In genomic region chr2:170469616-170470308, GRCm38 (mm10) we compare ENCODE assay signal across 11 mouse cellular contexts. TPM values are rescaled to one million over a fixed set of nuclear protein-coding genes. Genes with fewer than 3 reads are reported as not detected.
A peak's percentile ranks its signal among the peaks of the same experiment; 100 is the strongest.
DNase-seq lines count a peak whose midpoint lies in the region; TF ChIP-seq lines count a peak whose summit lies in the region.
"Had no signal": no experiment of that assay in that cellular context is flagged by ENCODE, and none has a peak within 500 bp of the region (broad histone marks: within the 10 kb centered on the region; RNA-seq: fewer than 3 reads in every experiment).

No protein-coding gene starts in this region.

- peaks cover 1% of the 10 kb centered on the region for H3K4me1 ChIP-seq in ES-Bruce4 (ENCODE audit: control insufficient read depth, insufficient read depth, low read length)
- peaks cover 20% of the 10 kb centered on the region for H3K4me1 ChIP-seq in hindbrain, embryonic 10.5 days (replicated peaks)

- H3K27me3 ChIP-seq in ES-Bruce4 (ENCODE audit: control insufficient read depth, insufficient read depth, low read length, poor library complexity, severe bottlenecking): no peaks in the 10 kb centered on the region
- H3K27me3 ChIP-seq in hindbrain, embryonic 10.5 days (ENCODE audit: insufficient read depth, poor library complexity, severe bottlenecking): peaks cover 22% of the 10 kb centered on the region

- H3K4me3 ChIP-seq in ES-Bruce4 (ENCODE audit: low read depth, low read length): 0 out of 2 replicates have a peak overlapping the region, but pooled peaks have one; percentile 2
- H3K4me3 ChIP-seq in hindbrain, embryonic 10.5 days: no peak overlapping the region

- peak; percentile 79 for TF ChIP-seq EP300 in ES-Bruce4 (IDR thresholded peaks at IDR 0.05; ENCODE audit: insufficient read depth, low read depth, low read length)

- H3K27ac ChIP-seq in ES-Bruce4 (ENCODE audit: insufficient read depth, low read length): peak overlapping the region; percentile 23; the same call in 1 of the 2 replicates
- 0 out of 2 replicates have a peak overlapping the region, but pooled peaks have one; percentile 9 for H3K27ac ChIP-seq in hindbrain, embryonic 10.5 days

- no peaks in the 10 kb centered on the region for H3K9me3 ChIP-seq in ES-Bruce4 (replicated peaks; ENCODE audit: control insufficient read depth, insufficient read depth, low read length, poor library complexity, severe bottlenecking)
- 0 out of 2 replicates have a peak, but pooled peaks cover 3% of the 10 kb centered on the region for H3K9me3 ChIP-seq in hindbrain, embryonic 10.5 days

- no peak for TF ChIP-seq POLR2A in ES-Bruce4 (IDR thresholded peaks at IDR 0.05; ENCODE audit: insufficient read depth, low read length)

- H3K36me3 ChIP-seq in ES-Bruce4 (ENCODE audit: control insufficient read depth, insufficient read depth, low read length, poor library complexity, severe bottlenecking): no peaks in the 10 kb centered on the region
- H3K36me3 ChIP-seq in hindbrain, embryonic 10.5 days: no peaks in the 10 kb centered on the region
- H3K36me3 ChIP-seq: G1E had no signal

- H3K9ac ChIP-seq in ES-Bruce4 (ENCODE audit: low read depth, poor library complexity, severe bottlenecking): no peak overlapping the region

- no peak for TF ChIP-seq CTCF in ES-Bruce4 (IDR thresholded peaks at IDR 0.05; ENCODE audit: low read depth, low read length)

- DNase-seq in frontal cortex, postnatal 36 days (ENCODE audit: low spot score in 2 of 2): peak; percentile 19 to 39
- DNase-seq in frontal cortex, postnatal 25 days (ENCODE audit: low spot score in 2 of 2): no peak
- peak; percentile 55 for DNase-seq in embryo, embryonic 10.5 days (ENCODE audit: low spot score)
- peak; percentile 27 for DNase-seq in hindbrain, embryonic 10.5 days (ENCODE audit: low spot score)
- DNase-seq in layer of hippocampus, adult 9-11 months: peak; percentile 33
- peak; percentile 42 for DNase-seq in neural tube, embryonic 10.5 days (ENCODE audit: extremely low spot score, low spot score)
- no peak for DNase-seq in c-Kit-positive CD71-positive TER-119-positive erythroid progenitor cells, embryonic 14.5 days (ENCODE audit: low spot score)

- 13% methylated on average over 10 of the region's 10 CpGs for WGBS in hindbrain, embryonic 10.5 days

RNA-seq across cellular contexts. Expression of gene Pfdn4, which starts 26.5 kb away (rescaled TPM):
- polyA plus RNA-seq in ES-Bruce4 (2011; ENCODE audit: insufficient read depth, insufficient read length, low read depth, missing spikeins): 163 and 165 TPM in 2 replicates
- 93.1 and 104 TPM in 2 replicates for polyA plus RNA-seq in hindbrain, embryonic 10.5 days (2016; fragmentation: Nextera tagmentation; extraction: Ambion mirVana)

RNA-seq across cellular contexts. Expression of gene Cyp24a1, which starts 27.2 kb away (rescaled TPM):
- not detected in 2 replicates for polyA plus RNA-seq in ES-Bruce4 (2011; ENCODE audit: insufficient read depth, insufficient read length, low read depth, missing spikeins)
- polyA plus RNA-seq in hindbrain, embryonic 10.5 days (2016; fragmentation: Nextera tagmentation; extraction: Ambion mirVana): 0.07 and 0.17 TPM in 2 replicates
- polyA plus RNA-seq: G1E; large intestine, adult 2 months; stomach, embryonic 14.5 days had no signal

RNA-seq across cellular contexts. Expression of gene Bcas1, which starts 42.1 kb away (rescaled TPM):
- polyA plus RNA-seq in ES-Bruce4 (2011; ENCODE audit: insufficient read depth, insufficient read length, low read depth, missing spikeins): 2.9 and 3.5 TPM in 2 replicates
- 1.1 and 2.2 TPM in 2 replicates for polyA plus RNA-seq in hindbrain, embryonic 10.5 days (2016; fragmentation: Nextera tagmentation; extraction: Ambion mirVana)
- polyA plus RNA-seq: G1E had no signal

Comparison
In these comparisons a context has a peak if more than half of its experiments do, and no peak if none do; other contexts are left out.
1. DNase-seq: peak in frontal cortex, postnatal 36 days (2 of 2), embryo, embryonic 10.5 days (single experiment), hindbrain, embryonic 10.5 days (single experiment), layer of hippocampus, adult 9-11 months (single experiment) and neural tube, embryonic 10.5 days (single experiment); none in frontal cortex, postnatal 25 days (0 of 2) and c-Kit-positive CD71-positive TER-119-positive erythroid progenitor cells, embryonic 14.5 days (single experiment).